Mouse (Mus musculus) myocyte (in vitro differentiated cells): ENCODE data around the gene Mindy3.

Experiments used
- CEBPB ChIP-seq: IDR thresholded peaks from 2 replicates; pipeline ENCODE4 v1.6.1; 2011; ENCODE audit warnings: mild to moderate bottlenecking, moderate library complexity; ENCODE audit not compliant: poor library complexity, insufficient read depth, severe bottlenecking
- E2F4 ChIP-seq: IDR thresholded peaks from one replicate; pipeline ENCODE4 v1.6.1; 2011; ENCODE audit warnings: mild to moderate bottlenecking, control low read depth, moderate library complexity; ENCODE audit not compliant: insufficient read depth
- MAX ChIP-seq: IDR thresholded peaks from one replicate; pipeline ENCODE4 v1.6.1; 2011; ENCODE audit warnings: low read depth, mild to moderate bottlenecking, control low read depth
- MYOD1 ChIP-seq, 3 experiments: IDR thresholded peaks; one replicate each; pipeline ENCODE4 v1.6.1; 2011; ENCODE audit warnings: control low read depth in 2 of 3, low read depth in 2 of 3, mild to moderate bottlenecking in 2 of 3, moderate library complexity in 1 of 3; ENCODE audit not compliant: insufficient read length in 2 of 3, control insufficient read depth in 1 of 3
- POLR2A ChIP-seq: IDR thresholded peaks from one replicate; pipeline ENCODE4 v1.6.1; 2011; ENCODE audit warnings: low read depth, mild to moderate bottlenecking, control low read depth, moderate library complexity; ENCODE audit not compliant: insufficient read length
- POLR2AphosphoS2 ChIP-seq: IDR thresholded peaks from one replicate; pipeline ENCODE4 v1.6.1; 2011; ENCODE audit warnings: low read depth, control low read depth; ENCODE audit not compliant: insufficient read length
- REST ChIP-seq: IDR thresholded peaks from one replicate; pipeline ENCODE4 v1.6.1; 2011; ENCODE audit warnings: mild to moderate bottlenecking, control low read depth, moderate library complexity; ENCODE audit not compliant: insufficient read depth, insufficient read length
- SRF ChIP-seq: IDR thresholded peaks from one replicate; pipeline ENCODE4 v1.6.1; 2011; ENCODE audit warnings: low read depth; ENCODE audit not compliant: control insufficient read depth, insufficient read length
- TCF12 ChIP-seq: IDR thresholded peaks from one replicate; pipeline ENCODE4 v1.6.1; 2011; ENCODE audit warnings: mild to moderate bottlenecking, control low read depth; ENCODE audit not compliant: poor library complexity, insufficient read depth, severe bottlenecking

GRCm38 (mm10) chr2:12439543-12439942 is 20.3 kb upstream of the Mindy3 start:
- no peak for TF ChIP-seq SRF
- no peak for TF ChIP-seq POLR2A
- TF ChIP-seq MYOD1 (IDR thresholded peaks at IDR 0.05; ENCODE audit: control insufficient read depth in 1 of 3, insufficient read length in 2 of 3, low read depth in 2 of 3) = no peak
- no peak for TF ChIP-seq MAX
- TF ChIP-seq TCF12 = no peak
- TF ChIP-seq REST = no peak
- TF ChIP-seq E2F4 = no peak
- TF ChIP-seq POLR2AphosphoS2 = no peak
- TF ChIP-seq CEBPB = no peak
